Mouse (Mus musculus): ENCODE data around the gene Cop1. TPM values are rescaled to one million over a fixed set of nuclear protein-coding genes. Genes with fewer than 3 reads are reported as not detected.

Gene Cop1
- total RNA-seq, 2 experiments from 2014 or later, result 153 to 160 TPM

- DNase-seq (ENCODE audit: low spot score in 2 of 2), result no peak
Observed at GRCm38 (mm10) chr1:159281861-159282260, 49.7 kb downstream of the Cop1 start.

GRCm38 (mm10) chr1:159286833-159287232 lies 54.7 kb downstream of the Cop1 start:
- DNase-seq (ENCODE audit: low spot score in 2 of 2), result no peak

DNA sequence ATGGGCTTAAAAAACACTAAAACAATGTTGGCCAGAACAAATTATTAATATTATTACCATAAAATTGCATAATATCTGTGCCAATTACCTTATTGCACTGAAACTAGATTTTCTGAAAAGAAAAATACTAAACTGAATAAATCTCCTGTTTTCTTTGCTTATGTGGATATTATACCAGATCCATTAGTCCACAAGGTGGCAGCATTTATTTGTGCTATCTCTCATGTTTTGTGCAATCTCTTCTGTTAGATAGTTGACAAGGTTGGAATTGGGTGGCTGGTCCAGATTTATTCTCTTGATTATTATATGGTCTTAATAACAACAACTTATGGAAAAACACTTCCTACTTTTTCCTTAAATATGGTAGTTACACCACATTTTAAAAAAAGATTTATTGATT lies 58.1 kb downstream of the Cop1 start:
- DNase-seq (ENCODE audit: low spot score in 2 of 2), result no peak

GRCm38 (mm10) chr1:159290859-159291258 lies 58.7 kb downstream of the Cop1 start:
- no peak for DNase-seq (ENCODE audit: low spot score in 2 of 2)

DNA sequence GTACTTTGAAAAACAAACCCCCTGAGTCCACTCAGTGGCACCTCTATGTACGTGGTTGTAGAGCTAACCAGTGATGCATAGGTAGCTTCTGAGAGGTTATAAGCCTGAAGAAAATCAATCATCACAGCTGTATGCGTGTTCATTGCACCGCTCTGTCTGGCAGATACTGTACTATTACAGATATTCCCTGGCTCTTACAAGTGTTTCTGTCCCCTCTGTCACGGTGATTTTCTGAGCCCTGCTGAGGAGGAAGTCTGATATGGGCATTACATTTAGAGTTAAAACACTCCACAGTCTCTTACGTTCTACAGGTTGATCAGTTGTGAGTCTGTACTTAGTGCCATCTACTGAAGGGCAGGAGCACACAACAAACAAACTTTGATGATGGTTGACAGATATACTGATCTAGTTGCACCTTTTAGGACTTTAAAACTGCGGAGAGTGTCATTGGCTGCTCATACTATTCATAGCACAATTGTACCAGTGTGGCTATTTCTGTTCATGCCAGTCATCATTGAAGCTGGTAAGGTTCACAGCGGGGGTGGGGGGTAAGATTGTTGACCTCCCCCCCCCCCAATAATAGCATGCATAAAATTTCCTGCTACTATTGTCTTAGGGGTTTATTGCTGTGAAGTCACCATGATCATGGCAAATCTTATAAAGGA lies 69.4 kb downstream of the Cop1 start:
- no peak for DNase-seq (ENCODE audit: low spot score in 2 of 2)

GRCm38 (mm10) chr1:159313625-159314024 lies 81.5 kb downstream of the Cop1 start:
- no peak for DNase-seq (ENCODE audit: low spot score in 2 of 2)

DNA sequence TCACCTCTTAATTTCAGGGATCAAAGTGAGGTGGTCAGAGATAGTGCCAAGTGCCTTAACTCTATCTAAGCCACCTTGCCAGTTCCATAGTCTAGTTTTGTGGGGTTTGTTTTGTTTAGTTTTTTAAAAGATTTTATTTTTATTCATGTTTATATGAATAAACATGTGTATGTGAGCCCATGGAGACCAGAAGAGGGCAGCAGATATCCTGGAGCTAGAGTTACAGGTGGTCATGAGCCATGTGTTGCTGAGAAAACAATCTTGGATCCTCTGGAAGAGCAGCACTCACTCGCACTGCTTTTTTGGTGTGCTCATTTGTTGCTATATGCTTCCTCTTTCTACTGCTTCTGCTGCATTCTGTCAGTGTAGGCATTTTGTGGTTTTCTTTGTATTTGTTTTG lies 90.5 kb downstream of the Cop1 start:
- no peak for DNase-seq (ENCODE audit: low spot score in 2 of 2)

- no peak for DNase-seq (ENCODE audit: low spot score in 2 of 2)
Observed at GRCm38 (mm10) chr1:159331008-159331407, 98.9 kb downstream of the Cop1 start.

DNA sequence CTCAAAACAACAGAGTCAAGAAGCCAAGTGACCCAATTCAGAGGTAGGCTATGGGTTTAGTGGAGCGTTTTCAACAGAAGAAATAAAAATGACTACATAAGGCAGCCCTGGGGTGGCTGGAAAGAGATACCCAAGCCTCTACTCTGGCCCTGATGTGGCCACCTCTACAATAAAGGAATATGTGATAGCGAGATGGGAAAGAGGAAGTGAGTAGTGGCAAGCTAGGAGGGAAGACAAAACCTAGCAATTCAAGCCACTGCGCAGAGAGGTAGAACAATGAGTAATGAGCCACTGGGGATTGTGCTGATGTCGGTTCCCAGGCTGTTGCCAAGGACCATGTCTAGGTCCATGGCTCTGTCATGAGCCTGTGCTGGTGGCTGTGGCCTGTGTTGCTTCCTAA lies 102.0 kb downstream of the Cop1 start:
- no peak for DNase-seq (ENCODE audit: low spot score in 2 of 2)

GRCm38 (mm10) chr1:159342355-159342754 lies 110.2 kb downstream of the Cop1 start:
- no peak for DNase-seq (ENCODE audit: low spot score in 2 of 2)

DNA sequence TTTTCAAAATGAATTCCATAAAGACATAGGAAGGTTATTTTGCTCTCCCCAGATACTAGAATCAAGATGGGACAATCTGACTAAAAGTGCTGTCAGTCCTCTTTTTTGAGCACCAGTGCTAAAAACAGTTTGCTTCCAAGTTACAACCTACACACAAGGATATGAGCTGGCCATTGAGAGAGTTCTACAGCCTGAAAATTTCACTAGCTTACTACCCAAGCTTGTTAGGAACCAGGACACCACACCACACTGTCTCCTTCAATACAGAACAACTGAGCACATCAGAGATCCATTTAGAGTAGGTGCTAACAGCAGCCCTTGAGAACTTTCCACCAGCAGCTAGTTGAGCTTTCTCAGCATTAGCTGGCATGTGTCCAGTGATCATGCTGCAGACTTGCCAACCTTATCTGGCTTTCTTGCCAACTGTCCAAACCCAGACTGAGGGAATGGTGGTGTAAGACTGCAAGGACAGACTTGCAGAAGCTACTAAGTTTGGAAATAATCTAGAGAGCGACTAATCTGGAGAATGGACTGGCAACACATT lies 123.0 kb downstream of the Cop1 start:
- peak; percentile 36 to 51 for DNase-seq (ENCODE audit: low spot score in 2 of 2)

DNA sequence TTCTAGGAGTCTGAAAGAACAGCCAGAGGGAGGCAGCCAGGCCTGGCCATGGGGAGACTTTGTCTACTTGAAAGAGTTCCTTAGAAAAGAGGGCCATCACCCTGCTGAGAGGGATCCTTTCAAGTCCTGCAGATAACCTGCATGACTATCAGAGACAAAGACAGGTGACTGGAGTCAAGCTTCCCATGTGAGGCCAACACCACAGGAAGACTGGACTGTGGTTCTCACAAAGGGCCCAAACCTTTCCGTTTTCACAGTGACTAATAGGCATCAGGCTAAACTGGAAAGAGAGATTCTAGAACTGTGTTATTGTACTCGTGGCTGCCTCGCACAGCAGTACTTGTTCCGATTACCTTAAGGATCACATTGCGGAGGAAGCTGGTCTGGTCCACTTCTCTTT lies 126.6 kb downstream of the Cop1 start:
- DNase-seq (ENCODE audit: low spot score in 2 of 2), result no peak

GRCm38 (mm10) chr1:159371881-159372390 lies 139.8 kb downstream of the Cop1 start:
- no peak for DNase-seq (ENCODE audit: low spot score in 2 of 2)

GRCm38 (mm10) chr1:159382218-159382617 lies 150.1 kb downstream of the Cop1 start:
- no peak for DNase-seq (ENCODE audit: low spot score in 2 of 2)

- no peak for DNase-seq (ENCODE audit: low spot score in 2 of 2)
Observed at GRCm38 (mm10) chr1:159382916-159383315, 150.8 kb downstream of the Cop1 start.

DNA sequence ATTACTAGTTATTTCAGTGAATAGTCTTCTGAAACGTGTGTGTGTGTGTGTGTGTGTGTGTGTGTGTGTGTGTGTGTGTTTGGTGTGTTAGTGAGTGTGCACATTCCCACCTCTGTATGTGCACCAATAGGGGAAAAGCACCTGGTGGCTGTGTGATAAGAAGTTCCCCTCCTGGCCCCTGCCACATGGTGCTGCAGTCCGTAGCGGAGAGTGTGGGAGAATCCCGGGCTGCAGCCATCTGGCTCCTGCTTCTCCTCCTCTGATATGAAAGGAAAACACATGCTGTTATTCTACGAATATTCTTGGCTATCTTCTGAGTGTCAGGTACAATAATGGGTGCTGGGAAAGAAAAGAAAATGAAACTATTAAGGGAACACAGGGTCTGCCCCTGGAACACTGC lies 154.3 kb downstream of the Cop1 start:
- DNase-seq (ENCODE audit: low spot score in 2 of 2), result peak; percentile 46 to 65

DNA sequence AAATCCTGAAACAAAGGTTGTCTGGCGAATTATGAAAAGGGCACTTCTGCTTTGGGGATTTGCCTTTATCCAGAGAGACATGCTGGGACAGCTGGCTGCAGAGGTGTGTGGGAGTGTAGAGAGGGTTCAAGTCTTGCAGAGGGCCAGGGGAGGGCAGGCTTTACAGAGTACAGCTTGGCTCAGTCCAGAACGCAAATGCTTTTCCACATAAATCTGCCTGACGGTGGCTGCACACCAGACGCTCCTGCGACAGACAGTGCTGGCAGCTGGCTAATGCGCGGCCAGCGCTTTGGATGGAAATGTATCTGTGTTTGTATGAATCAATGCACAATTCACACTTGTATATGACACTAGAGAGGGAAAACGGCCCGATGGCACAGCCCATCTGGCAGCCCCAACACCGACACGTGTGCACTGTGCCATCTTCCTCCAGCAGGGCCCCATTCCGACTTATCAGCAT lies 156.5 kb downstream of the Cop1 start:
- DNase-seq (ENCODE audit: low spot score in 2 of 2), result peak in 1 of 2 experiments; percentile 20

GRCm38 (mm10) chr1:159390049-159390448 lies 157.9 kb downstream of the Cop1 start:
- peak; percentile 83 to 89 for DNase-seq (ENCODE audit: low spot score in 2 of 2)

DNA sequence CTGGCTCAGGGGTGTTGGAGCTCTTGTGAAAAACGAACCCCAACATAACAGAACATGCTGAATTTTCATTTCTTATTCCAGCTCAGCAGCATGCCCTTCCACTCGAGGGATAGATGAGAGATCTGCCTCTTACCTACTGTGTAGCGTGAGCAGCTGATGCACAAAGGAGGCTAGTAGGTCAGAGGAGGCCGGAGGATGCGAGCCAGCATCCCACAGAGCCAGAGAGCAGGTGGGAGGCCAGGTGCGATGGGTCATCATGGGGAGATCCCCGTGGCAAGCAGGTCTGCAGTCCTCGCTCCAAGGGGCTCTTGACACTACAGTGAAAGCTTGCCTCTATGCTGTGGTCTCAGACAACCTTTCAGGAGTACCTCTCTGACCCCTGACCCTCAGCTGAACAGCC lies 160.5 kb downstream of the Cop1 start:
- DNase-seq (ENCODE audit: low spot score in 2 of 2), result no peak

GRCm38 (mm10) chr1:159393070-159393699 lies 161.1 kb downstream of the Cop1 start:
- DNase-seq (ENCODE audit: low spot score in 2 of 2), result peak; percentile 81 to 86

GRCm38 (mm10) chr1:159393931-159394330 lies 161.8 kb downstream of the Cop1 start:
- no peak for DNase-seq (ENCODE audit: low spot score in 2 of 2)

DNA sequence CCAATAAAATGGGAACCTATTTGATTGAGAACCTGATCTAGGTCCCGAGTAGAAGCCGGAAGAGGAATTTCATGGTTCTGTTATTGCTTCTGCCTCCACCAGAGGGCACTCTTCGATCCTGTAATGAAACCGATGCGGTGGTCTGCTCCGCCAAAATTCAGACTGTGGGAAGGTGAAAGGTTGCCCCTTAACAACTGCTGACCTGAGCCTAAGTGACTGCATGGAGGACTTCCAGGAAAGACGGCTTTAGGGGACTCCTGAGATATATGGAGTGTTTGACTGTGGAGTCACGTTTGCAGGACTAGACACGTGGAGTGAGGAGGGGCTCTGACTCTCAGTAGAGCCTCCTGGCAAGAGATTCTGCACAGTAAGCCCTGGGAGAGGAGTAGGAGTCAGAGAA lies 164.4 kb downstream of the Cop1 start:
- peak; percentile 65 to 71 for DNase-seq (ENCODE audit: low spot score in 2 of 2)
